Mouse (Mus musculus) midbrain, embryonic 13.5 days (tissue): ENCODE measurements at regions not wholly inside any gene's neighbourhood (a gene's known extent, or its start where the extent isn't known, plus 50 kb on each side); places are given as distances from the start of the nearest gene placed in this dataset.
"Not testable (repeated sequence)": the region's sequence is repeated elsewhere in the genome, so short reads cannot be mapped to it uniquely, and the experiment has no call there.

Experiments used
- ATAC-seq: fragments of 200-750 bp; cut with Nextera tagmentation; 2 replicates; pipeline ENCODE4 v1.8.0; 2017; ENCODE audit warnings: mild to moderate bottlenecking, moderate TSS enrichment, moderate library complexity
- H3K27ac ChIP-seq: fragments of 300-500 bp; sonication (generic); 2 replicates; pipeline ENCODE4 v1.5.1; 2015; ENCODE audit warnings: inconsistent platforms, mild to moderate bottlenecking, moderate library complexity
- H3K27me3 ChIP-seq: fragments of 300-500 bp; sonication (generic); 2 replicates; pipeline ENCODE4 v1.6.1; 2015; ENCODE audit warnings: mild to moderate bottlenecking, inconsistent platforms
- H3K36me3 ChIP-seq: fragments of 300-500 bp; sonication (generic); 2 replicates; pipeline ENCODE4 v1.6.1; 2015; ENCODE audit warnings: mild to moderate bottlenecking, inconsistent platforms
- H3K4me1 ChIP-seq: fragments of 300-500 bp; sonication (generic); replicated peaks from 2 replicates; pipeline ENCODE4 v1.6.1; 2015; ENCODE audit warnings: inconsistent platforms
- H3K4me2 ChIP-seq: fragments of 300-500 bp; sonication (generic); replicated peaks from 2 replicates; pipeline ENCODE4 v1.6.1; 2015; ENCODE audit warnings: moderate library complexity, mild to moderate bottlenecking, inconsistent platforms
- H3K4me3 ChIP-seq: fragments of 300-500 bp; sonication (generic); replicated peaks from 2 replicates; pipeline ENCODE4 v1.5.1; 2015; ENCODE audit warnings: mild to moderate bottlenecking, inconsistent platforms
- H3K9ac ChIP-seq: fragments of 300-500 bp; sonication (generic); replicated peaks from 2 replicates; pipeline ENCODE4 v1.6.1; 2015; ENCODE audit warnings: mild to moderate bottlenecking, inconsistent platforms
- H3K9me3 ChIP-seq: fragments of 300-500 bp; sonication (generic); 2 replicates; pipeline ENCODE4 v1.6.1; 2016; ENCODE audit warnings: mild to moderate bottlenecking, inconsistent platforms
- WGBS: fragments of 180-500 bp; shearing (Covaris S2); methylation state at CpG from one replicate; pipeline ENCODE4 v1.1.7; 2015; 5-methylcytosine and 5-hydroxymethylcytosine counted together

GRCm38 (mm10) chr7:111189731-111190130 is 106.9 kb upstream of the Eif4g2 start:
- no peak overlapping the region for H3K4me2 ChIP-seq
- no peak overlapping the region for H3K4me3 ChIP-seq
- H3K4me1 ChIP-seq: no peaks in the 10 kb centered on the region
- no peak for ATAC-seq
- no peak overlapping the region for H3K27ac ChIP-seq
- H3K36me3 ChIP-seq: no peaks in the 10 kb centered on the region
- H3K9me3 ChIP-seq: no peaks in the 10 kb centered on the region
- H3K9ac ChIP-seq: no peak overlapping the region
- no peaks in the 10 kb centered on the region for H3K27me3 ChIP-seq
- 89% methylated on average over 4 of the region's 4 CpGs for WGBS

- Histone ChIP-seq H3K4me2 (no peak overlapping the region), H3K36me3 (no peaks in the 10 kb centered on the region), H3K4me3 (no peak overlapping the region), H3K27me3 (0 out of 2 replicates have a peak, but pooled peaks cover 2% of the 10 kb centered on the region), H3K4me1 (no peaks in the 10 kb centered on the region), H3K9me3 (no peaks in the 10 kb centered on the region), H3K9ac (no peak overlapping the region), H3K27ac (no peak overlapping the region)
- WGBS: 92% methylated on average over 7 of the region's 7 CpGs
- ATAC-seq: no peak
These were observed 103.1 kb upstream of the Eif4g2 start for GRCm38 (mm10) chr7:111185954-111186353.

- H3K9me3 ChIP-seq: no peaks in the 10 kb centered on the region
- H3K27ac ChIP-seq: no peak overlapping the region
- H3K4me3 ChIP-seq: no peak overlapping the region
- WGBS: 57% methylated on average over 3 of the region's 3 CpGs
- no peak for ATAC-seq
- no peaks in the 10 kb centered on the region for H3K36me3 ChIP-seq
- 0 out of 2 replicates have a peak, but pooled peaks cover 2% of the 10 kb centered on the region for H3K27me3 ChIP-seq
- peaks cover 8% of the 10 kb centered on the region; the same call in 1 of the 2 replicates for H3K4me1 ChIP-seq
- H3K4me2 ChIP-seq: no peak overlapping the region
- H3K9ac ChIP-seq: no peak overlapping the region
These were observed 100.7 kb upstream of the Eif4g2 start for GRCm38 (mm10) chr7:111183512-111183911.

GRCm38 (mm10) chr7:111182319-111182718 is 99.5 kb upstream of the Eif4g2 start:
- 0 out of 2 replicates have a peak, but pooled peaks cover 2% of the 10 kb centered on the region for H3K27me3 ChIP-seq
- ATAC-seq: peak; percentile 67
- H3K4me2 ChIP-seq: no peak overlapping the region
- H3K4me1 ChIP-seq: peaks cover 8% of the 10 kb centered on the region; the same call in 1 of the 2 replicates
- H3K36me3 ChIP-seq: no peaks in the 10 kb centered on the region
- H3K9ac ChIP-seq: no peak overlapping the region
- H3K27ac ChIP-seq: no peak overlapping the region
- no peak overlapping the region for H3K4me3 ChIP-seq
- WGBS: 70% methylated on average over 3 of the region's 3 CpGs
- H3K9me3 ChIP-seq: no peaks in the 10 kb centered on the region

- Histone ChIP-seq H3K4me1 (peaks cover 8% of the 10 kb centered on the region; the same call in 1 of the 2 replicates), H3K27ac (peak overlapping the region; percentile 25; the same call in 1 of the 2 replicates), H3K27me3 (0 out of 2 replicates have a peak, but pooled peaks cover 2% of the 10 kb centered on the region), H3K4me2 (no peak overlapping the region), H3K36me3 (no peaks in the 10 kb centered on the region), H3K9ac (no peak overlapping the region), H3K4me3 (no peak overlapping the region), H3K9me3 (no peaks in the 10 kb centered on the region)
- 49% methylated on average over 7 of the region's 7 CpGs for WGBS
- ATAC-seq: peak; percentile 53; the same call in 1 of the 2 replicates
These were observed 96.8 kb upstream of the Eif4g2 start for GRCm38 (mm10) chr7:111179401-111180271.

GRCm38 (mm10) chr7:111174393-111175124 is 91.7 kb upstream of the Eif4g2 start:
- no peak overlapping the region for H3K9ac ChIP-seq
- no peak for ATAC-seq
- H3K4me1 ChIP-seq: peaks cover 3% of the 10 kb centered on the region; the same call in 1 of the 2 replicates
- H3K9me3 ChIP-seq: no peaks in the 10 kb centered on the region
- no peak overlapping the region for H3K4me3 ChIP-seq
- no peak overlapping the region for H3K4me2 ChIP-seq
- H3K36me3 ChIP-seq: no peaks in the 10 kb centered on the region
- 94% methylated on average over 9 of the region's 9 CpGs for WGBS
- H3K27me3 ChIP-seq: no peaks in the 10 kb centered on the region
- no peak overlapping the region for H3K27ac ChIP-seq

- Histone ChIP-seq H3K9ac (no peak overlapping the region), H3K36me3 (no peaks in the 10 kb centered on the region), H3K4me1 (no peaks in the 10 kb centered on the region), H3K4me3 (no peak overlapping the region), H3K4me2 (no peak overlapping the region), H3K27ac (no peak overlapping the region), H3K27me3 (no peaks in the 10 kb centered on the region), H3K9me3 (no peaks in the 10 kb centered on the region)
- ATAC-seq: no peak
- WGBS: 89% methylated on average over 2 of the region's 2 CpGs
These were observed 89.2 kb upstream of the Eif4g2 start for GRCm38 (mm10) chr7:111172061-111172460.

GRCm38 (mm10) chr7:111168546-111169233 is 85.9 kb upstream of the Eif4g2 start:
- WGBS: 89% methylated on average over 3 of the region's 3 CpGs
- not testable (repeated sequence) for H3K27me3 ChIP-seq, H3K27ac ChIP-seq, H3K9ac ChIP-seq, H3K4me3 ChIP-seq, H3K4me1 ChIP-seq, H3K4me2 ChIP-seq, H3K9me3 ChIP-seq, H3K36me3 ChIP-seq, ATAC-seq

GRCm38 (mm10) chr7:111164994-111165393 is 82.2 kb upstream of the Eif4g2 start:
- ATAC-seq: no peak
- WGBS: 82% methylated on average over 3 of the region's 3 CpGs
- no peak overlapping the region for H3K4me3 ChIP-seq
- H3K27ac ChIP-seq: no peak overlapping the region
- no peaks in the 10 kb centered on the region for H3K9me3 ChIP-seq
- H3K27me3 ChIP-seq: no peaks in the 10 kb centered on the region
- H3K4me2 ChIP-seq: no peak overlapping the region
- no peaks in the 10 kb centered on the region for H3K4me1 ChIP-seq
- H3K9ac ChIP-seq: no peak overlapping the region
- no peaks in the 10 kb centered on the region for H3K36me3 ChIP-seq

- 91% methylated on average over 3 of the region's 3 CpGs for WGBS
- H3K9ac ChIP-seq: no peak overlapping the region
- no peaks in the 10 kb centered on the region for H3K9me3 ChIP-seq
- ATAC-seq: no peak
- H3K4me2 ChIP-seq: no peak overlapping the region
- no peak overlapping the region for H3K27ac ChIP-seq
- no peak overlapping the region for H3K4me3 ChIP-seq
- no peaks in the 10 kb centered on the region for H3K36me3 ChIP-seq
- H3K27me3 ChIP-seq: no peaks in the 10 kb centered on the region
- H3K4me1 ChIP-seq: no peaks in the 10 kb centered on the region
These were observed 81.4 kb upstream of the Eif4g2 start for GRCm38 (mm10) chr7:111164276-111164675.

GRCm38 (mm10) chr7:111163861-111164260 is 81.0 kb upstream of the Eif4g2 start:
- no peak for ATAC-seq
- WGBS: 53% methylated on average over 3 of the region's 3 CpGs
- Histone ChIP-seq H3K27ac (no peak overlapping the region), H3K4me2 (no peak overlapping the region), H3K4me3 (no peak overlapping the region), H3K4me1 (no peaks in the 10 kb centered on the region), H3K9ac (no peak overlapping the region), H3K9me3 (no peaks in the 10 kb centered on the region), H3K36me3 (no peaks in the 10 kb centered on the region), H3K27me3 (no peaks in the 10 kb centered on the region)

- no peak overlapping the region for H3K4me3 ChIP-seq
- H3K9me3 ChIP-seq: no peaks in the 10 kb centered on the region
- no peaks in the 10 kb centered on the region for H3K27me3 ChIP-seq
- no peak for ATAC-seq
- H3K27ac ChIP-seq: no peak overlapping the region
- WGBS: 72% methylated on average over 8 of the region's 8 CpGs
- no peaks in the 10 kb centered on the region for H3K36me3 ChIP-seq
- H3K4me2 ChIP-seq: no peak overlapping the region
- no peaks in the 10 kb centered on the region for H3K4me1 ChIP-seq
- no peak overlapping the region for H3K9ac ChIP-seq
These were observed 80.5 kb upstream of the Eif4g2 start for GRCm38 (mm10) chr7:111163321-111163720.
